Mouse (Mus musculus) CH12F3 (cell line): ENCODE results near the gene Slc5a4a.

Experiments used
- in situ Hi-C: fragments of 300-500 bp; cut with MboI; formaldehyde crosslinking; loops from 2 replicates; pipeline ENCODE4 v1.14.3; 2020; ENCODE audit warnings: low sequenced_read_pairs

Slc5a4a gene

DNA sequence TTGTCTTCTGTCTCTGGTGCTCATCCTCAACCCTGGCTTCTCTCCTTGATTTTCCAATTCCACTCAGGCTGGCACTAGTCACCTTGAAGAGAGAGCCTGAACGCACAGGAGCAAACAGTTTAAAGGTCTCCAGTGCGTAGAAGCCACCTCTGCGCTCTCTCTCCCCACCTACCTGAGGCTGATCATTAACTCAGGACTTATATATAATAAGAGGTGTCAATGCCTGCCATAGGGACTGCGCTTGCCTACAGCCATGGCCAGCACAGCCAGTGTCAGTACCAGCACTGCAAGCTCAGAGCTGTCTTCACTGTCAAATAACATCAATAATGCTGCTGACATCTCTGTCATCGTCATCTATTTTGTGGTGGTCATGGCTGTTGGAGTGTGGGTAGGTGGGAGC is at the start of gene Slc5a4a:
Slc5a4a (plus strand) TSS at position 174 of the 400 bp plus-strand sequence.
- in situ Hi-C loops = no loop called here

DNA sequence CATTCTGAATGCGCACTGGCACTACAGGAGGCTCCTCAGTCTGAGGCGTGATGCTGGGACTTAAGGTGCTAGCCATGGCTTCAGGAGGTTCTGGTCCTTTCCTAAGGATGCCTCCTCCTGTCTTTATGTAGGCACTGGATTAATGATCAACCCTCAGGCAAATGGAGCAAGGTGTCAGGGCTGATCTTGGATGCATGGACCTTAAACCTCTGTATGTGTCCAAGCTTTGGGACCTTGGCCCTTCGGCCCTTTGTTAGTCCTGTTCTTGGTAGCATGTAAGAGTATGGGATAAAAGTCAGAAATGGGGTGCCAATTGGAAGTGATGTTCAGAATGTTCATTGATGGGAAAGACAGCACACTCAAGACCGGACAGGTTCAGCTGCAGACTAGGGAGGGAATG is 36.4 kb upstream of the Slc5a4a start, which contains the start of gene Slc5a4b:
Slc5a4b (minus strand) TSS at position 101 of the 400 bp plus-strand sequence.
- in situ Hi-C loops = no loop called here

DNA sequence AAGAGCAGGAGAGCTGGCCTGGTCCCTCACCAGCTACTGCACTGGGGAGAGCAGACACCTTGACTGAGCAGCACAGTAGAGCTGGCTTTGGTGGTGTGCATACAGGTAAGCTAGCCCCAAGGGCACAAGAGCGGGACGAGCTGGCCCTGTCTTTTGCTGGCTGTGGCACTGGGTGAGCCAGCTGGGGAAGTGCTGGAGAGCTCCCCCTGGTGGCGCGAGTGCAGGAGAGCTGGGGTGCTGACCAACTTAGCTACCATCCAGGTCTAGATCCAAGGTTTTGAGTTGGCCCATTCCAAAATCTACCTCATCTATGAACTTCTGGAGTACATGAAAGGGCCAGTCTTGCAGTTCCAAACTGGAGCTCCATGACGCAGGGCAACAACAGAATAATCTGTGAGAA is 29.3 kb upstream of the Slc5a4a start:
- in situ Hi-C loops = no loop called here

GRCm38 (mm10) chr10:76118741-76119140 is 28.5 kb upstream of the Slc5a4a start:
- in situ Hi-C loops = no loop called here

DNA sequence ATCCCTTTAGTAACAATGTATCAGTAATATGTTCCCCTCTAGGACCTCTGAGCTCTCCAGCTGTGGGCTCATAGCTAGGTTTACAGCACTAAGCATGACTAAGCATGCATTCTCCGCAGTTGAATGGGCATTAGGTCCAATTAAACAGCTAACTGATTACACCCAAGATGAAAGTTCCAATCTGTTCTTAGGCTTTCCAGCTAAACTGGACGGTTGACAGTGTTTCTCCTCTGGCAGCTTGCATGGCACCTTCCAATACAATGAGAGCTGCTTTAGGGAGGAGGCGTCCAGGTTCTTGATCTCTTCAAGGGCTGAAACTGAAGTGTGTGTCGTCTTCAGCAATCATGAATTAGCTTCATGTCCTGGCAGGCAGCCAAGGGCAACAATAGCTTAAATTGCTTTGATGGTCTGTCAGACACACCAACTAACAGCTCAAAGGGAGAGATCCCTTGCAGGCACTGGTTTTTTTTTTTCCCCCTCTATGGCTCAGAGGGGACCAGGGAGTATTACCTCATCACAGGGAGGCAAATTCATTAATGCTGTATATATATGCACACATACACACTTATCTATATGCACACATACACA is 27.0 kb upstream of the Slc5a4a start:
- in situ Hi-C loops = no loop called here

GRCm38 (mm10) chr10:76121495-76121894 is 25.8 kb upstream of the Slc5a4a start:
- in situ Hi-C loops = no loop called here

GRCm38 (mm10) chr10:76132506-76132905 is 14.7 kb upstream of the Slc5a4a start:
- in situ Hi-C loops = no loop called here

DNA sequence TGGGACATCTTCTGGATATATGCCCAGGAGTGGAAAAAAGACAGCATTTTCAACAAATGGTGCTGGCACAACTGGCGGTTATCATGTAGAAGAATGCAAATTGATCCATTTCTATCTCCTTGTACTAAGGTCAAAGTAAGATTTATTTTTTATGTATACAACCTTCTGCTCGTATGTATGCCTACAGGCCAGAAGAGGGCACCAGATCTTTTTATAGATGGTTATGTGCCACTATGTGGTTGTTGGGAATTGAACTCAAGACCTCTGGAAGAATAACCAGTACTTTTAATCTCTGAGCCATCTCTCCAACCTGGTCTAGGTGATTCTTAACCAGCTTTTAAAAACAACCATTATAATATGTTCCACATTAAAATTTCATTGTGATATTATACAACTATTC is 10.9 kb upstream of the Slc5a4a start:
- in situ Hi-C loops = no loop called here

DNA sequence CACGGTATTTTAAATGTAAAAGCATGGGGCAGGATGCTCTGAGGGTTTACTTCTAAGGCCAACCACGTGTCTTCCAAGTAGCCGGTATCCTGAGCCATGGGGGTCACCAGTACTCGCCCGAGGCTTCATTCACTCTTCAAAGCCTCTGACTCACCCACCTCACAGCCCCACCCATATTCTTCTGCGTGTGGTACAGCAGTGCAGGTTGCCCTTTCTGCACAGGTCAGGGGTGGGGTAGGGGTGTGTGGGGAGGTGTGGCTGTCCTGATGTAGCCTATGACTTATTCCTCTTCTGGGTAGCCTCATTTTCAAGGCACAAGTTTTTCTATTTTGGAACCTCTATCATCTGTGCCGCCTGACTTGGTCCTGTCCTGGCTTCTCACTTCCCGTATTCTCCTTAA is 405 bp upstream of the Slc5a4a start:
- in situ Hi-C loops = no loop called here

DNA sequence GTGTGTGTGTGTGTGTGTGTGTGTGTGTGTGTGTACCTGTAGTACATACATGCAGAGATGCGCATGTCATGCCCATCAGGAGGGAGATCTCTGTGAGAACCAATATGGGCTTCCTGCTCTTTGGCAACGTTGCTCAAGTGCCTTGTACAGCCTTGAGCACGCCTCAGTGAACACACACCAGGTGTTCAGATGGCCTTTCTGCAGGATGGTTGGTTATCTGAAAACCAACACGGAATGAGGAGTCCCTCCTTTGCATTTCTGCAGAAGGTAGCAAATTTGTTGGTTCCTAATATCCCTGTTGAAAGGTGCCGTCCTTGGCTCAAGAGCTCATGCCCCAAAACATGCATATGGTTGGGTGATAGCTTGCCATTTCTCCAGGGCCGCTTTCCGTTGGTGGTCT is 8.7 kb downstream of the Slc5a4a start:
- in situ Hi-C loops = no loop called here

DNA sequence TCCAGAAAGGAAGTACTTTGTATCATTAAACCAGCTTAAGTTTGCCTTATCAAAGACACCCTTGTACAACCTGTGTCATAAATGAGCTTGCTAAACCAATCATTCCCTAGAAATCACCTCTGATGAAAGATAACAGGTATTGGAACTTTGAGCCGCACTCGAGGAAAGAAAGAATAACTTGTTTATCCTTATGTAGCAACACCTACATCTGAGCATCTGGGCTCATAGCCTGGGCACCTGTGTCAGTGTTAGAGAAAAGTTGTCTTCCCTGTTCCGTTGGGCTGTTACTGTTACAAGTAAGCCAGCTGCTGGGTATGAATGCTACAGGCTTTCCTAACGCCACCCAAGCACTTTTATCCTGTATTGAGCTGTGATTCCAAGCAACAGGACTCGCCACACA is 10.3 kb downstream of the Slc5a4a start:
- in situ Hi-C loops = no loop called here

DNA sequence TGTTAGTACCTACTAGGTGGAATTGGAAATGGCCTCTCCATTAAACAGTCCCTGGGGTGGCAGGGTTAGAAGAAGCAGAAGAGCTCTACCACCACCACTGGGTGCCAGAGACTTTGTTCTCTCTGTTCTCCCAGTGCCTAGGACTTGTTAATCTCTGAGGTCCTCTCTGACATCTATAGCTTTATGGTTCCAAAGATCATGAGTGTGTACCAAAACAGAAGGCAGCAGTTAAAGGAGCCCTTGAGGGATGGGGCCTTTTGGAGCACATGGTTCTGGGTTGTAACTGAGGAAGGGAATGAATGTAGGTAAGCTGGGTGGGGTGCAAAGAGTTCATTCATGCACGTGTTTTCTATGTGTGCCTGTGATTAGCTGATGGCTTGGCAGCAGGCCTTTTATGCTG is 10.8 kb downstream of the Slc5a4a start:
- in situ Hi-C loops = no loop called here

DNA sequence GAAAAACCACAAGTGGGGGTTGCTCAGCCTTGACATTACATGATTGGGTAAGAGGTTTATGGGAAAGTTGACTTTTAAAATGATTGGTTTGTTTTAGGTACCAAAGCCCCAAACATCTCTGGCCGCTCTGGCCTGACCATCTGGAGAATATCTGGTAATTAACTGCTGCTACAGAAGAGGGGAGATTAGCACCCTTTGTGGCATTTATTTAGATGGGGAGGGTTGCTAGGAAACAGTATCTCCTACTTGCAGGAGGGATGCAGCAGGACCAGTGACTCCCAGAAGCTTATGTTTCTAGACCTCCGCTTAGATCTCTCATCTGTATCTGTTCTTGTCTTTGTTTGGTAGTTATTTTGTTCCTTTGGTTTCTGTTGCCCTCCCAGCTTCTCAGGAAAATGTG is 27.6 kb downstream of the Slc5a4a start:
- in situ Hi-C loops = no loop called here

GRCm38 (mm10) chr10:76185216-76185615 is 38.0 kb downstream of the Slc5a4a start:
- in situ Hi-C loops = no loop called here

DNA sequence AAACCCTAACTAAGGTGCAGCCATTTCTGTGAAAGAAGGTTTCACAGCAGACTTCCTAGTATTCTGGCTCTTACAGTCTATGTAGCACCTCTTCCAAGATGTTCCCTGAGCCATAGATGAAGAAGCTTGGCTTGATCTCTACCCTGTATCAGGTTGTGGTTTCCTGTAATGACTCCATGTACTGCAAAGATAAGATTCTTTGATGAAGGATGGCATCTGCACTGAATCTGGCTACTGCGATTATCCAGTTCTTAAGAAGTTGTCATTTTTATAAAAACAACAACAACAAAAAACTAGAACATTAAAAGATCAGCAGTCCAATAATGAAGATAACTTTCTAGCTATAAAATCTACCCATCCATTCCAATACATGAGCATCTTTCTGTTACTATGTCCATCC is 40.8 kb downstream of the Slc5a4a start:
- in situ Hi-C loops = no loop called here

DNA sequence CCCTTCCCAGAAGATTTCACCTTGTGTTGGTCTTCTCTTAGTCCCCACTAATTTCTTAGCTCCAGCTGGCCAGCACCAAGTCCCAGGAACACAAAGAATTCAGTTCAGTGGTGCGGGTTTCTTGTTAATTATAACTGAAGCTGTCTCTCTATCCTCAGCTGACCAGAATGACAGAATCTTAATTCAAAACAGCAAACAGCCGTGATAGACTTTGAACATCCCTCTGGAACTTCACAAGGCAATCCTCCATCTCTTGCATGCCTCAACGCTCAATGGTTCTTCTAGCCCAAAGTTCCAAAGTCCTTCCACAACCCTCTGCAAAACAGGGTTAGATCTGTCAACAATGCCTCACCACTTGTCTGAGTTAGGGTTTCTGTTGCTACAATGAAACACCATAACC is 54.2 kb downstream of the Slc5a4a start:
- in situ Hi-C loops = no loop called here

DNA sequence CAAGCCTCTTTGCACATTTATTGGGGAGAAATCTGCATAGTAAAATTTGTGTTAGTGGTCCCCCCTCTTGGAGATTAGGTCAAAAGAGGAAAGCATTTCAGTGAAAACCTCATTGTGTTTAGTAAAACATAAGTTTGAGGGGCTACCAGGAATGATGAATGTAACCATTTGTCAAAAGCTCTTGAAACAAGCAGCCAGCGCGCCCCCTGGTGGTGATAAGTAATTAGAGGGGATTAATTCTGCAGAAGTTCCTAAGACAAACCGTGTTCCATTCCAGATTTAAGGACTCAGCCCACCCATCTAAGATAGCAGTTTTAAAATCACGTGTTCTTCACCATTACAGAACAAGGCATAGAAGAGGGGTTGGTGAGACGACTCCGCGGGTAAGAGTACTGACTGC is 54.7 kb downstream of the Slc5a4a start:
- in situ Hi-C loops = no loop called here

GRCm38 (mm10) chr10:76203798-76204283 is 56.6 kb downstream of the Slc5a4a start:
- in situ Hi-C loops = no loop called here

DNA sequence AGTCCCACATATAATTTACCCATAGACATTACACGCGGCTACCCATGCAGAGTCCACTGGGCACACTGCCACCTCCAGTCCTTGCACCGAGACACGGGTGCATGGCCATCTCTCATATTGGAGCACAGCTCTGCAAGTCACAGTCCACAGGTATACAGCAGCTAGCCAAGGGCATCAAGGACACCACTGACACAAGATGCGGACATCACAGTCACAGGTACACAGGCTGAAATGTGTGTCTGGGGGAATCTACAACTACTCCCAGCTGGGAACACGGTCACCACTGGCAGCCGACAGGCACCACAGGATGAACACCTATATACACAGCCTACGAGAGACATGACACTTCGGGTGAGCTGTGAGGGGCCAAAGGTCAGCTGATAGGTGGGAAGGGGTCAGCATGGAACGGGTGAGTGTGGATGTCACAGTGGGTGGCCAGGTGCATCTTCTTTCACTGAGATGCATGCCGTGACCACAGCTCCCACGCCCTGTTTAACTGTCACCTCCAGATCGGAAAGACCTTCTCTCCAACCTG is 60.1 kb downstream of the Slc5a4a start:
- in situ Hi-C loops = no loop called here

GRCm38 (mm10) chr10:76209241-76209640 is 62.0 kb downstream of the Slc5a4a start:
- in situ Hi-C loops = no loop called here

GRCm38 (mm10) chr10:76210806-76211205 is 63.6 kb downstream of the Slc5a4a start:
- in situ Hi-C loops = no loop called here

DNA sequence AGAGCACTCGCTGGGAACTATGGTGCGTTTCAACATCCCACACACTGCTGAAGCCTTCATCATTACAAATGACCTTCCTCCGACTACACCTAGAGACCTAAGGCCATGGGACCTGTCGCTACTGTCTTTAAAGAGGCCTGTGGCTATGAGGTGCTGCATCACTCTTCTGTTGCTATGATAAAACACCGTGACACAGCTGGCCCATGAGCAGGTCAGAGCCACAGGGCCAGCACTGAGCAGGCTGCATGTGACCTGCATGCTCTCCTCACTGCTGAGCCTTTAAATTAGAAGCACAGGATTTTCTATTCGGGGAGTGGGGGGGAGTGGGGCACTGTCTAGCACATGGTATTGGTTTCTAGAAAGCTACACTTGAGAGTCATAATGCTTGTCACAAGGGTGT is 64.9 kb downstream of the Slc5a4a start:
- in situ Hi-C loops = no loop called here

GRCm38 (mm10) chr10:76214161-76214560 is 66.9 kb downstream of the Slc5a4a start:
- in situ Hi-C loops = no loop called here
